Comparison of ENCODE assay signal across 24 mouse cellular contexts in the genomic region with DNA sequence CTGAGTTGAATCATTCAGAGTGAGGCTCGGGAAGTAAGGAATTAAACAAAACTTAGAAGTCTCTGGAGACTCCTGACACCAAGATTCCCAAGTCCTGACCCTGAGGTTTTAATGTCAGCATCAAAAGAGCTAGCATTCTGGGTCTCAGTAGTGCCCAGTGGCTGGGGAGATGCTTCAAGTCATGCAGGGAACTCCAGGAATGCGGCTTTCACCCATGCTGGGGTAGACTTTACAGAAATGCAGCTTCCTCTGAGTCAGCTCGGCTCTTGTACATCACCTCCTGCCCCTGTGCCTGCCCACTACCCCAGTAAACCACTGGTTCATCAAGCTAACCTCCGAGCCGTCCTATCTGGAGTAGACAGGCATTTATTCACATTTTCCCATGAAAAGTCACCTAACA.
DNase-seq lines count a peak whose midpoint lies in the region; ATAC-seq and TF ChIP-seq lines count a peak whose summit lies in the region.
"Had no signal": no experiment of that assay in that cellular context is flagged by ENCODE, and none has a peak within 500 bp of the region (broad histone marks: within the 10 kb centered on the region; RNA-seq: fewer than 3 reads in every experiment).

No protein-coding gene starts in this region.

- no peak overlapping the region for H3K9ac ChIP-seq in kidney, embryonic 15.5 days

- H3K36me3 ChIP-seq in kidney, embryonic 15.5 days, result no peaks in the 10 kb centered on the region
- H3K36me3 ChIP-seq: G1E had no signal

- in situ Hi-C loops in Patski (cut with MboI; ENCODE audit: low pct_unique_long_range_greater_than_20kb), result no loop called here

- H3K4me2 ChIP-seq in kidney, embryonic 15.5 days, result no peak overlapping the region

- no peaks in the 10 kb centered on the region for H3K9me3 ChIP-seq in kidney, embryonic 15.5 days (replicated peaks)

- CTCF ChIA-PET in Patski (lab: Charles Lee), result no interaction called here

- TF ChIP-seq CTCF in Patski (IDR thresholded peaks at IDR 0.05), result no peak

- peak; percentile 81 for ATAC-seq in Patski
- no peak for ATAC-seq in kidney, embryonic 15.5 days (replicated peaks; ENCODE audit: low FRiP score)
- no peak for ATAC-seq in monocyte, adult 5-6 weeks (replicated peaks; ENCODE audit: insufficient number of reproducible peaks, low FRiP score, low TSS enrichment, poor library complexity, severe bottlenecking)
- ATAC-seq: activated CD4-positive, CD25-positive, alpha-beta regulatory T cell, adult 4 months; CD4-positive, CD25-positive, alpha-beta regulatory T cell, adult 4 months had no signal

- H3K4me1 ChIP-seq in kidney, embryonic 15.5 days, result no peaks in the 10 kb centered on the region

- H3K27ac ChIP-seq in kidney, embryonic 15.5 days, result no peak overlapping the region

- POLR2A ChIA-PET in Patski (lab: Charles Lee), result no interaction called here

- intact Hi-C loops in heart, postnatal 36 days (cut with DNase I), result no loop called here

- H3K27me3 ChIP-seq in Patski, result no peaks in the 10 kb centered on the region
- H3K27me3 ChIP-seq in kidney, embryonic 15.5 days, result no peaks in the 10 kb centered on the region
- H3K27me3 ChIP-seq: CH12.LX had no signal

- WGBS in kidney, embryonic 15.5 days, result 71% methylated on average over 5 of the region's 5 CpGs

- peak; percentile 35 for DNase-seq in heart, adult 11 months
- no peak for DNase-seq in heart, postnatal 36 days
- peak; percentile 8 for DNase-seq in 3T3-L1 (ENCODE audit: low read depth, low spot score)
- peak; percentile 56 for DNase-seq in Muller cell, postnatal 12 days (ENCODE audit: inconsistent ontology term)
- no peak for DNase-seq in Patski (ENCODE audit: low read depth, low spot score)
- no peak for DNase-seq in right cerebral cortex, postnatal 4 days
- DNase-seq: adrenal gland, adult 2 months; adrenal gland, adult 8-10 months; adrenal gland, postnatal 10 days; adrenal gland, postnatal 14 days; adrenal gland, postnatal 25 days; adrenal gland, postnatal 36 days; B cell, adult 2 months; cerebellum, adult 11 months; cerebellum, adult 11-12 months; cerebellum, adult 18-20 months; cerebellum, adult 2 months; cerebellum, adult 8-10 months had no signal

- no peak overlapping the region for H3K4me3 ChIP-seq in kidney, embryonic 15.5 days (replicated peaks)

Comparison
In these comparisons a context has a peak if more than half of its experiments do, and no peak if none do; other contexts are left out.
1. DNase-seq: peak in heart, adult 11 months (single experiment), 3T3-L1 (single experiment) and Muller cell, postnatal 12 days (single experiment); none in heart, postnatal 36 days (0 of 2), Patski (single experiment) and right cerebral cortex, postnatal 4 days (single experiment).